Mouse (Mus musculus) mouse trophoblast stem cell (cell line): ENCODE measurements at regions not wholly inside any gene's neighbourhood (a gene's known extent, or its start where the extent isn't known, plus 50 kb on each side); places are given as distances from the start of the nearest gene placed in this dataset.

Experiments
- in situ Hi-C, 2 experiments: fragments of 300-500 bp; cut with MseI, MboI; formaldehyde crosslinking; loops; 2 replicates in 1 of 2; 3 replicates in 1 of 2; pipeline ENCODE4 v1.15.1; 2025

DNA sequence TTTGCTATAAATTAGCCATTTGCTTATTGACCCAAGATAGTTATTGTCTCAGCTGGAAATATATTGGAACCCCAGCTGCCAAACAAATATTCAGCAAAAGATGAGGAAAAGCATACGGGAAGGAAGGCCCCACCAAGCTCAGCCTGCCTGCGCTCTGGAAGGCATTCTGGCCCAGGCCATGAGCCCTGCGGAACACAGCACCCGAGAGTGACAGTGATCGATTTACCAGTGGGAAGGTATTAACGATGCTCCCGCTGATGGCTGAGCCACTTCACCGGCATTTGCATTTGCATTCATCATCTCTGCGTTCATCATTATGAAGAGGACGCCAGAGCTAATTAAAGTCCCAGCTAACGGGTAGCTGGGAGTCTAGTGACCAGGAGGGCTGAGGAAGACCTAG is 174.8 kb downstream of the Irx2 start:
- in situ Hi-C loops: no loop called here

DNA sequence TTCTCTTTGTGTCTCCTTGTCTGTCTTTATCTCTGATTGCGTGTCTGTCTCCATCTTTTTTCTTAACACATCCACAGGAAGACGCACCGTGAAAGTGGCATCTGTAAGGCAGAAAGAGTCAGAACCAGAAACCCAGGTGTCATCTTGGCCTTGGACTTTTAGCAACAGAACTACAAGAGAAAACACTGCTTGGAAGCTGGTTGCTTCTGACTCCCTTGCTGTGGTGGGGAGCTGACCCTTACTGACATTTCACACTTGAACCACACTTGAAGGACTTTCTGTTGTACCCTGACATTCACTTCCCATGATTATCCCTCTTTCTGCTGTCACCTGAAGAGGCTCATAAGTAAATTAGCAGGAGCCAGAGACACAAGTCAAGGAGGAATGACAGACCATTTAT is 180.6 kb downstream of the Irx2 start:
- in situ Hi-C loops: no loop called here

DNA sequence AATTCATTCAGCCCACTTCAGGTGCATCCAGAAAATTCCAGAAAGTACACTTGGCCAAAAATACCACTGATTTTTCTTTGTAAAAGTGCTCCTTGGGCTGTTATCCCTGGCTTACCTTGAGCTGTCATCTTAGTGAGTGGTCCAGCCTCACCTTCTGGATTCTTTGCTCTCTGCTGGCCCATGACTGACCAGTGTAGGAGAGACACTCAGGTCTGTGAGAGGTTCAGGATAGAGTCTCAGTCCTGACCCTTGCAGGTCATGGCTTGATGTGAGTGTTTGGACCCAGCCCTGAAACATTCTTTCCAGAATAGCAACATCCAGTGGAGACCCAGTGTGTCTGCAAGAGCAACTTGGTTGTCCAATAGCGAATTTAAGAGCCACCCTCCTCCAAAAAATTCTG is 182.0 kb downstream of the Irx2 start:
- in situ Hi-C loops: no loop called here

DNA sequence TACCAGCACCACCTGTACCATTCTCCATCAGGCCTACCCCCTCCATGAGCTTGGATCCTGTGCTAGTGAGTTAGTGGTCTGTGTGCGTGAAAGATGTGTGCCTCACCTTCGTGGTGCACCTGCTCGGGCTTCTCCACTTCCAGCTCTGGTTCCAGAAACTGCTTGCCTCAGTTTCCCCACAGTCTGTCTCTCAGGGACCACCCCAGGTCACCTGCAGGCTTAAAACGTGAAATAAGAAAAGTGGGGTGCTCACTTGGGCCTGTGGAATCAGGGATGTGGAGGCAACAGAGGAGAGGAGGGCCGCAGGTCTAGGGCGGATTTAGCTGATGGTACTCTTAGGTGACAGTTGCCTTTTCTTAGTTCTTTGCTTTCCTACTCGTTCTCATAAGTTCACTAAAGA is 186.0 kb downstream of the Irx2 start:
- in situ Hi-C loops: no loop called here

DNA sequence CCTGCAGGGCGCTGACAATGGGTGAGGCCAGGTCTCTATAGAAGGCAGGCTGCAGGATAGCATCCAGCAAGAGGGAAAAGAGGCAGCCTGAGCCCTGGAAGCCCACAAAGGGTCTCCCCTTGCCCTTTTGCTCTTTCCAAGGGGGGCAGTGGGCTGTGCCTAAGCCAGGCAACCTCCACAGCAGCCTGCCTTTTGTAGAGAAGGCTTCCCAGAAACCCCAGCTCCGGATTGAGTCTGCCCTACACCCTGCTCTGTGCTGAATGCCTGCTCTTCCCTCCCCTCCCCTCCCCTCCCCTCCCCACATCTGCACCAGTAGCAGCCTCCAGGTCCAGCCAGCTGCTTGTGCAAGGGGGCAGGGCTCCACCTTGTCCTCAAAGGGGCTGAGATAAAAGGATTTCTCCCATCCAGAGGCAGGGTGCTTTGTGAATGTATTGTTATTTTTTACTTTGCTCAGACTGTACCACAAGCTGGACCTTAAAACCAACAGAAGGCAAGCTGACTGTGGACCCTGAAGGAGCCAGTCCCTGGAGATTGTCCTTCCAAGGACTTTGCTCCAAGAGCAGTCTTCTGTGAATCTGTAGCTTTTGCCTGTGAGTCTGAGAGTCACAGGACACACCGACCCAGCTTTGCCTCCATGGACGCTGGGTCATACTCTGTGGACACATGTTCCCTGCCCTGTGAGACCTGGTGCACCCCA is 186.8 kb downstream of the Irx2 start:
- in situ Hi-C loops: no loop called here

DNA sequence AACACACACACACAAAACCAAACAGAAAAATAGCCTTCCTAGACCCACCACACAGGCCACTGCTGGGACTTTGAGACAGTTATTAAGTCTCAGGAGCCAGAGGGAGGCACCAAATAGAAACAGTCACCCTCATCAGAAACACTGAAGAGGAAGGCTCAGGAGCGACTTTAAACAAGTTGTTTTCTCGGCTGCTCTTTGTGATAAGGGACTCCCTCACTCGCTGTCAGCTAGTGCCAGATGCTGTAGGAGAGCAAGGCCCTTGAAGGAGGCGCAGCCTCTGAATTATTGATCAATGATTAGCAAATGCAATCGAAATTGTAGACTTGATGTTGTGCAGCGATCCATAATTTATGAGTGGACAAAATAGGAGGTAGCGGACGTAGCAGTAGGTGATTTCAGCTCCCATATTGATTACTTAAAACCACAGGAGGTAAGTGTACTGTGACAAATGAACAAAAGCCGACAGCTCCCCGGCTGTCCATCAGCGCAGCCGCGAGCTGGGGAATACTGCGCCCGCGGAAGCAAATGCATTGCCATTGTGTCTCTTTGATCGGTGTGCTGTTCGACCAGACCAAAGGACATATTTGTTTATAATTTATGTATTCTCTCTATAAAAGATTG is 187.4 kb downstream of the Irx2 start:
- in situ Hi-C loops: no loop called here

DNA sequence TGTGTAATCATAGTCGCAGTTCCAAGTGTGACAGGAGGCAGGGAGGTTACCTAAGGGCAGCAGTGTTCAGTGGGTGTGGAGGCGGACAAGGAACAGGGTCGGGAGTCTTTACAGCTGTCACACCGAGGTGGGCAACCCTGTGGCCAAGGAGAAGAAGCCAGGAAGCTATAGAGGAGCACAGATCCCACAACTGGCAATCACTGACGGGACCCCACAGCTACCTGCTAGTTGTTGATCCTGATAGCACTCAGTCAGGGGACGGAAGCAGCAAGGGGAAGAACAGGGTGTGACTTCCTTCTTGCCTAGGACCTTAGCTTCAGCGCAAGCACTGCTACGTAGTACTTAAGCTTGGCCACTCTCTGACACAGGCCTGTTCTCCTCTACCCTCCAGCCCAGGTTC is 188.2 kb downstream of the Irx2 start:
- in situ Hi-C loops: no loop called here

DNA sequence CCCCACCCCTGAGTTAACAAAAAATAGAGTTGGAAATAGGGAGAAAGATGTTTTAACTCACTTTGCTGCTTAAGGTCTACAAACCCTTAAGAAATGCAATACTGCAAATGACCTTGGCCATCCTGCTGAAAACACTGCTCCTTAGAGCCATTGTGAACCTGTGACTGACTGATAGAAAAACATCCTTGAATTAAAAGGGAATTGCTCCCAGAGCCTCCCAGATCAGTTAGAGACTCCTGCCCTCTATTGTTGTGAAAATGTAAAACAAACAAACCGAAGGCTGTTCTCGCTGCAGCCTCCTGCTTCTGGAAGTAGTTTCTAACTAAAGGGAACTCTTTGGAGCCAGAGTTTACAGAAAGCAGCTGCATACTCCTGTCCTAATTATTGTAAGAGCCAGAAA is 188.9 kb downstream of the Irx2 start:
- in situ Hi-C loops: no loop called here

DNA sequence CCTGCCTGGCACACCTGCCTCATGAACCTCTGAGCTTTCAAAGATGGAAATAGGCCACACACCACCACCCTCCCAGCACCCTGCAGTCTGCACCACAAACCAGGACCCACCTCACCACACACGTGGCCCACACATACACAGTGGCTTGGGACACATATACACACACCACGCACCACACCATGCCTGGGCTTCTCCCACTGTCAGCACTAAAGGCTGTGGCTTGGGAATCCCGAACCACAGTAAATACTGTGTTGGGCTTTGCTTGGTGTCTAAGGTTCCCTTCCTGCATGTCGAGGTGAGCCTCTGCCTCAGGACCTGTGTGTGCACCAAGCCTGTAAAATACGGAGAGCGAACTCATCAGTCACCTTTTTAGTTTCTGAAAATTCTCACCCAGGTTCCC is 189.3 kb downstream of the Irx2 start:
- in situ Hi-C loops: no loop called here

DNA sequence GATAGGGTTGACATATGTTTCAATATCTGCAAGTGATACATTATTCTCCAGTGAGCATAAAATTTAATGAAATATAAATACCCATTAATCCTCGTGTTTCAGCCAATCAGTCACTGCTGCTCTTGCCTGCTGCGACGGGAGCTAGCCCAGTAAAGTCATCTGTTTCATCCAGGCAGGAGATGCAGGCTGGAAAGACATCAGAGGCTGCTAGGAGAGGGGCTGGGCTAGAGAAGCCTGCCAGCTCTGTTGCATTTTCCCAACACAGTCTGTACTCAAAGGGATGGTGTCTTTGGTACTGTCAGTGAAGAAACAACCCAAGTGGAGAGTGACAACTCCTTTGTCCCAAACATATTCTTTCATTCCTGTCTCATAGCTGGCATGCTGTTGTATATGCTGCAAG is 198.0 kb downstream of the Irx2 start:
- in situ Hi-C loops: no loop called here

DNA sequence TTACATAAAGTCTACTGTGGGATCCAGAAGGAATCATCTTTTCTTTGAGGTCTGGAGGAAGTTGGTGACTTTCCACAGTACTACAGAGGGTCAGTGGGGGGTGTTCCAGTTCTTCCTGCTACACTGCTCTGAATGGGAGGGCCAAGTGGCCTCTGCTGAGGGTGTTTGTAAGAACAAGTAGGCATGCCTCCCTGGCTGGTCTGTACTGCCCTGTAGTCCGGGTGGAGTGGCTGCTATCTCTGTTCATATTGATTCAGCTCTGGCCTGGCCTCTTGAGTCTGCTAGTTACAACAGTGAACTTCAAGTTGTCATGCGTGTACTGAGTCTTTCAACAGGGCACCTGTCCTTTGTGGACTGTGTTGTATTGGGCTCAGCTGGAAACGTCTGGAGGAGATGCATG is 200.7 kb downstream of the Irx2 start:
- in situ Hi-C loops: no loop called here

DNA sequence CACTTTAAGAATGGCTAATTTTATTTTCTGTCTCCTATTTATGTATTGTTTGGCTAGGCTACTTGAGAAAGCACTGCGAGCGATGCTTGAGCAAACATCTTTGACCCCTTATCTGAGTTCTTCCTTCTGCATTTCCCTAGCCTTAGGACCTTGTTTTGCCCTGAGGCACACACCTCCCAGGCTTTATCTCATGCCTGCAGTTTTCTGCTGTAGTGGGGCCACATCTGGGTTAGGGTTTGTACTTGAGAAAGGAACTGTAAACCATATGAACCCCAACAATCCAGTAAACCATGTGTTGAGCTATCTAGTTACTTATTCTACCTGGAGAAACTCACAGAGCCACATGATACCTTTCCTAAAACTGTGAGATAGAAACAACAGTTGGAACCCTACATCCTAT is 204.7 kb downstream of the Irx2 start:
- in situ Hi-C loops: no loop called here

DNA sequence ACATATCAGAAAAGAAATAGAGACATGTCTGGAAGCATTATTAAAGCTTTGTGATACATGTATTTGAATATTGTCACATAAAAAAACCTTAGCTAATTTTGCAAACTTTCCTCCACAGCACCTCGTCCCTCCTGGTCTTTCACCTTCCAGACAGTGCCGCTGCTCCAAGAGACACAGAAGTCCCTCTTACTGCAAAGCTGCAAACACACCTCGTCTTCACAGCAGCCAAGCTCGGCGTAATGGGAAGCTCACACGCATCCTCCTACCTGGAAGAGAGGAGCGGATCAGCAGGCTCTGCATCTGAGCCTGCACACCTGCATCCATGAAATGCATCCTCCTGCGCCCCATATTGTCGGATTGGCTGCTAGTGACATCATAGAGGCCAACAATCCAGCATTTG is 208.4 kb downstream of the Irx2 start:
- in situ Hi-C loops: no loop called here

DNA sequence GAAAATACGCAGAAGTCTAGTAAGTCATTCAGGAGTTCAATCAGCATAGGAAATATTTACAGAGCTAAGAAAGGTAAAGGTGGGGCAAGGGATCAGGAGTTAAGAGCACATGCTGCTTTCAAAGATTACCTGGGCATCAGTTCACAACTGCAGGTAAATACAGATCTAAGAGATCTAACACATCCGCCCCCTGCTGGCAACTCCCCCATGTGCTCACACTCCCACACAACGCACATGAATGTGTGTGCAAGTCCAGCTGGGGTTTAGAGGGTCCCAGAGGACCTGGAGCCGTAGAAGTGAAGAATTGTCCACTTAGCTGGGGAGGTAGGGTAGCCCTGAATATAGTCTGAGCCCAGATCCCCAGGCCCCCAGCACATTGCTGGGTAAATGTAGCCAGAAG is 219.5 kb downstream of the Irx2 start:
- in situ Hi-C loops: no loop called here

DNA sequence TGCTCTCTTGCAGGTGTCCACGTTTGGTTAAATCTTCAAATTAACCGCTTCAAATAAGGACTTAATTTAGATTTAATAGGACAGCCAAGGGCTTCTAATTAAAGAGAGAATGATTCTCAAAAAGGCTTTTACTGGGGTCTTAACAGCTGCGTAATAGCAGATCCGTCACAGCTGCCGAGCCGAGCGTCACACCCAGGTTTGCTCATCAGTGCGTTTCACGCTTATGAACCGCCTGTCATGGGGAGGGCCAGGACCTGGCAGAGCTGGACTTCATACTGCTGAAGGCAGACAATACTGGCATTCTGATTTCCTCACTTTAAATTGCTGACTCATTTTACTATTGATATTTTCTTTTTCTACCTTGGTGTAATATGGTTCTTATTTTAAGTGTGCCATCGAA is 221.2 kb downstream of the Irx2 start:
- in situ Hi-C loops: no loop called here

DNA sequence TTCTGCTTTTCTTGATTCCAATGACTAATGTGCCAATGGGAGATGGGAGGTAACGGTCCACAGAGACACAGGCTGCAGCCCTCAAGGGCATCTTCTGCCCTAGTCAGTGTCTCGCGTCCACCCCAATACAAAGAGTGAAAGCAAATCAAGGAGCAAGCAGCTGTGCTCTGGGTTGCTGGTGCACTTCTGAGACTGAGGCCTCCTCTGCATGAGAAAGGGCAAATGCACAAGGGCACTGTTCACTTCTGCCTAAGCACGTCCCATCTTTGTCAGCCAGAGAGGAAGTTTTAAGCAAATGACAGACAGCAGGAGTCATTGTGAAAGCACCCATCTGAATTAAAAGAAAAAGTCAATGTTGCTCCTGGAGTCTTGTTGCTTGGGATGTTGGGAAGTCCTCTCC is 224.3 kb downstream of the Irx2 start:
- in situ Hi-C loops: no loop called here

DNA sequence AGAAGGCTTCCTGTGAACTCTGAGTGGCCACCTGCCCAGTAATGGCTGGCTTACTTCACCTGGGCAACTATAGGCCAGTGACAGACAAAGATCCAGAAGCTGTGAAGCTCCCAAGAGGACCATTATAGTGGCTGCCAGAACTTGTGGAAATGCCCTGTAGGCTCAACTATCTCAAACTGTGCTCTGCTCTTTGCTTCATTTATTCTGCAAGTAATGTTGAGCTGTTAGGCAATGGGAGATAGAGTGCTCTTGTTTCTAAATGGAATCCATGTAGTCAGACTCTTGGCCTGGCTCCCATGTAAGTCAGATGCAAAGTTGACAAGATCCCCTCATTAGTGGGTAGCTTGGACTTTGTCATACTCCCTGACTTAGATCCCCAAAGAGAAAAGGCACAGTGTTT is 247.3 kb downstream of the Irx2 start:
- in situ Hi-C loops: no loop called here

DNA sequence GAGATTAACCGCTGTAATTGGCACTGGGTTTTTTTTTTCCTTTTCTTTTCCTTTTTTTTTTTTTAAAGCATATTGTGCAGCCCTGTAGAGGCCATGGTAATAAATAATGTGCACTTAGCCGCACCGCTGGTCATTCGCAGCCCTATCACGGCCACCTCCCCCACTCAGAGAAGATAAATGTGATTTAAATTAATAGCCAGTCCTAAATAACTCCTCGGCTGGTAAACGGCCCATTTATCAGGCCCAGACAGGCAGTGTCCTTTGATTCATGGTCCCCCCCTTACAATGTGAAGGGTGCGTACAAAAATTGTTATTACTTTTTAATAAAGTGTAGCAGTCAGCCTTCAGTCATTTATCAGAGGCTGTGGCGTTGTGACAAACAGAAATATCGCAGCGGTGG is 266.4 kb downstream of the Irx2 start:
- in situ Hi-C loops: no loop called here

DNA sequence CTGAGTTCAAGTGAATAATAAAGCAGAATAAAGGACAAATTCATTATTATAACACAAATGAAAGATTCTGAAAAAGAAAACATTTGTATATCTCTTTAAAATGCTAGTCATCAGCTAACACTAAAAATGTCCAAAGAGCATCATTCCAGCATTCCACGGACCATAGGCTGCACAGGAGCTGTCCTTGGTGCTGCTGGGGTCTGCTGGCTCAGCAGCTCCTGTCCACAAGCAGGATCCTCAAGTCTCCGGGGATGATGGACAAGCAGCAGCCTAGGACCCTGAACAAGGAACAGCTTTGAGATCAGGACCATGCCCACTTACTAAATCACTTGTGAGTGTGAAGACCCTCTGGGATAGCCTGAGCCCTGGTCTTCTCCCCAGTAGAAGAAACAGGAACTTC is 274.0 kb downstream of the Irx2 start:
- in situ Hi-C loops: no loop called here

DNA sequence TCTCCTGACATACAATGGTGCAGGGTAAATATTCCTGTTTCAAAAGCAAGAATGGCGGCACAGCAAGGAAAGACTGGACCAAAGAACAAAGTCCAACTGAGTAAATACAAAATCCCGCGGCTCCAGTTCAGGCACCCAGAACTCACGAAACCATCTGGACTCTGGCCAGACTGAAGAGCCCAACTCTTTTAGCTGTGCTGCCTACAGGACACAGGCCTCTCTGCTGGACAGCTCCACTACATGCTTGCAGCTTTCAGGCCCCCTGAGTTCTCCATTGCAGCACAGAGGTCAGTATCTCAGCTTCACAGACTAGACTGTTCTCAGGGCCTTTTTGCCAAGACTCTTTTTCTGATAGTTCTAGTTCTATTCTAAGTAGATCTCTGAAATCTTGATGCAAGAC is 290.3 kb downstream of the Irx2 start:
- in situ Hi-C loops: no loop called here

DNA sequence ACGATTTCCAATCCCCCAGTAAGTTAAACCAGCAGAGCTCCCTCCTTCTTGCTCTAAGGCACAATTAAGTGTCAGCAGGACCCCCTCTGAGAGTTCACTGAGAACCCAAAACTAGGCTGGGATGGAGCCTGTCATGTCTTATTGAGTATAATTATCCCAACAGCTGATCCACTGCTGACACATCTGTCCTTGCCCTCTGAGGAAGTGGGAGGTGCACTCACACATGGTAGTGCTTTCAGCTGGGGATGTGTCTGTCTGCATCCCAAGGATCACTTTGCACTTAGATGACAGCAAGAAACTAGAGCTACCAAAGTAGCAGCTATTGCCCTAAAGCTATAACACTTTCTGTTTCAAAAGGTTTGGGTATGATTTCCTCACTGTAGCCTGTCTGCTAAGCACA is 291.7 kb downstream of the Irx2 start:
- in situ Hi-C loops: no loop called here

DNA sequence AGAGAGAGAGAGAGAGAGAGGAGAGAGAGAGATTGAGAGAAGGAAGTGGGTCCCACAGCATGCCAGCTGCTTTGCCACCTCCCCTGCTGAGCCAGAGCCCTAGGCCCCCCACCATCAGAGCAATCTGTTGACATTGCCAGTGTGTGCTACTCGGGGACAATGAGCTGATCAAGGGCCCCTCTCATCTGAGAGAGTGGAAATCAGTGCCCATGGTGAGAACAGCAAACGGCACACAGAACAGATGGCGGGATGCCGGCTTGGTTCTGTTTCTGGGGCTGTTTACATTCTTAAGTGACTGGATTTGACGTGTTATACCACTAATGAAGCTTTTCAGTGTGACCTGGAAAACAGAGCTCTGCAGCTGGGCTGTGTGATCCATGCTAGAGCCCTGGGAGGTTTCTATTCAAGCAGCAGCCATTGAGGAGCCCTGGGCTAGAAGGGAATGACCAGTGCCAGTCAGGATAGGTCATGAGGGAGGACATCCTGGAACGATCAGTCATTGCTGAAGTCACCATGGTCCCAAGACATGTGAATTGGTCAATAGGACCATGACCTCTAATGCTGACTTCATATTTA is 296.0 kb downstream of the Irx2 start:
- in situ Hi-C loops: no loop called here

DNA sequence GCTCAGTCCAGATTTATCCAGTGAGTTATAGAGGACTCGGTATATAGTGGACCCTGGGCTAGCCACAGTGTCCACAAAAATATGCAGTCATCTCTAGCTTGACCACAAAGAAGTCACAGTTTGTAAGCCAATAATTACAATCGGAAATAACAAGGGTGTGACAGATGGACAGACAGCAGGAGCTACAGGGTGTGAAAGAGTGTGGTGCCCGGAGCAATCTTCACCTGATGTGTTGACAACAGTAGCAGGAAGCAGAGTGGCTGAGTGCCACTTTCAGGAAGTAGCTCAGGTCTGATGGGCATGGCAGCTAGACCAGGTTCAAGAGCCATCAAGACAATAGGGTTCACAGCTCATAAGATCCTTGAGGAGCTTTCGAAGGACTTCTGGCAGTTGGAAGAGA is 308.6 kb downstream of the Irx2 start:
- in situ Hi-C loops: no loop called here
